Mouse (Mus musculus) forebrain, postnatal 0 days (tissue): ENCODE results near the gene Calcrl. TPM values are rescaled to one million over a fixed set of nuclear protein-coding genes. Genes with fewer than 3 reads are reported as not detected.

Source experiments
- ATAC-seq: fragments of 200-750 bp; cut with Nextera tagmentation; 2 replicates; pipeline ENCODE4 v1.8.0; 2017; ENCODE audit warnings: mild to moderate bottlenecking, moderate library complexity
- DNase-seq: peaks from one replicate; pipeline ENCODE4 v3.0.0-alpha.2; 2015
- H3K27ac ChIP-seq: fragments of 300-500 bp; sonication (generic); 2 replicates; pipeline ENCODE4 v1.5.1; 2014; ENCODE audit warnings: low read depth, mild to moderate bottlenecking, antibody characterized with exemption, low read length, moderate library complexity, mixed read lengths
- H3K27me3 ChIP-seq: fragments of 300-500 bp; sonication (generic); 2 replicates; pipeline ENCODE4 v1.6.1; 2014; ENCODE audit warnings: mild to moderate bottlenecking, low read length, mixed read lengths; ENCODE audit not compliant: insufficient read depth
- H3K36me3 ChIP-seq: fragments of 300-500 bp; sonication (generic); 2 replicates; pipeline ENCODE4 v1.6.1; 2014; ENCODE audit warnings: mild to moderate bottlenecking, moderate library complexity; ENCODE audit not compliant: insufficient read depth
- H3K4me1 ChIP-seq: fragments of 300-500 bp; sonication (generic); 2 replicates; pipeline ENCODE4 v1.6.1; 2014; ENCODE audit warnings: antibody characterized with exemption; ENCODE audit not compliant: insufficient read depth
- H3K4me2 ChIP-seq: fragments of 300-500 bp; sonication (generic); 2 replicates; pipeline ENCODE4 v1.6.1; 2014; ENCODE audit warnings: low read depth, mild to moderate bottlenecking, moderate library complexity
- H3K4me3 ChIP-seq: fragments of 300-500 bp; sonication (generic); 2 replicates; pipeline ENCODE4 v1.5.1; 2014; ENCODE audit warnings: low read depth, low read length, mixed read lengths
- H3K9ac ChIP-seq: fragments of 300-500 bp; sonication (generic); 2 replicates; pipeline ENCODE4 v1.6.1; 2014; ENCODE audit warnings: mild to moderate bottlenecking
- H3K9me3 ChIP-seq: fragments of 300-500 bp; sonication (generic); 2 replicates; pipeline ENCODE4 v1.6.1; 2016; ENCODE audit warnings: low read length
- CTCF ChIP-seq: sonication (generic); IDR thresholded peaks from 2 replicates; pipeline ENCODE4 v1.5.1; 2016; ENCODE audit warnings: antibody characterized with exemption, control low read depth, low read depth
- WGBS: fragments of 180-500 bp; shearing (Covaris S2); extraction: QIAGEN DNeasy Blood & Tissue Kit; methylation state at CpG from one replicate; pipeline ENCODE4 v1.1.7; 2014; 5-methylcytosine and 5-hydroxymethylcytosine counted together
- polyA plus RNA-seq: library from polyadenylated mRNA; unstranded; fragments of >200 nt; fragmentation: Nextera tagmentation; extraction: Ambion mirVana; gene quantifications from 2 replicates; pipeline ENCODE4 v1.2.1, GENCODE M21; 2015
- total RNA-seq: library from RNA; depleted of rRNA; stranded (reverse); fragments of >200 nt; gene quantifications from 2 replicates; pipeline ENCODE4 v1.2.3, GENCODE M21; 2014; rRNA removed

The Calcrl gene
- total RNA-seq (12.5 and 14.1 TPM in 2 replicates), polyA plus RNA-seq (3.9 and 6.1 TPM in 2 replicates)

DNA sequence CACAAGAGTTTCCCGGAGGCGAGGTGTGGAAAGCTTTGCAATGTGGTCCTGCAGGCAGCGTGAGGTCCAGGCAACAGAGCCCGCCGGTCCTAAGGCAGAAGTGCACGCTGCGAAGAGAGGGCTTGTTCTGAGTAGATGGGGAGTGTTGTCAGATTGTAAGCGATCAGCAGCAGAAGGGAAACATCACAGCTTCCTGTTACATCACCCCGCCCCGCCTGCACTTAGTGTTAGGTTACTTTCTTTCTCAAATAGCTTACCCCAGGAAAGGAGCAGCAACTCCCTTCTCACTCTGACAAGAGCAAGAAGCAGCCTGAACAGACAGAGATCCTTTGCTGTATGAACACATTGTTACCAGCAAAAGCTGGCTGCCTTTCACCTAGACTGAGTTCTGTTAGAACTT is at the start of gene Calcrl:
Gene Calcrl (minus strand): TSS at position 274 of the 400 bp plus-strand sequence.
- H3K9ac ChIP-seq, result peak within 1 kb of the TSS; percentile 42
- H3K27ac ChIP-seq, result no peak within 1 kb of the TSS
- no peaks in the 10 kb centered on the region for H3K4me1 ChIP-seq
- peak within 1 kb of the TSS; percentile 26 for H3K4me3 ChIP-seq
- peak; percentile 25 for DNase-seq
- no peaks in the 10 kb centered on the region for H3K9me3 ChIP-seq
- no peaks in the 10 kb centered on the region for H3K27me3 ChIP-seq
- H3K4me2 ChIP-seq, result peak within 1 kb of the TSS; percentile 59
- under 1% methylated on average over 10 of the region's 10 CpGs for WGBS
- TF ChIP-seq CTCF, result 0 out of 2 replicates have a peak, but pooled peaks have one; percentile 3
- H3K36me3 ChIP-seq, result no peaks in the 10 kb centered on the region
- peak; percentile 67 for ATAC-seq

DNA sequence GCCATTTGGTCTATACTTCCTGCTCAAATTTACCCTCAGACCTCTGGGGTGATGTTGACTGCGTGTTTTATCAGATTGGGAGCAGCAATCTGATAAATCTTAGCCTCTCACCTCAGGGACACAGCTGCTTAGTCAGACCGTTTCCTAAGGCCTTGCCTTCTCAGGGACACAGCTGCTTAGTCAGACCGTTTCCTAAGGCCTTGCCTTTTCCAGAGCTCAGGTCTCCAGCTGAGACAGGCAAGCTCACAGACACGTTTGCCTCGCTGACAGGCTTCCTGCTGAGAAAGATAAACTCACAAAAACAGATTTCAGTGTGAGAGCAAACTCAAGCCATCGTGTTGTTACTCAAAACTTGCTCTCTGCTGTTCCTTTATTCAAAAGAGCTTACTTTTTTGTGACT is 49.4 kb upstream of the Calcrl start:
- no peak overlapping the region for H3K4me2 ChIP-seq
- no peaks in the 10 kb centered on the region for H3K27me3 ChIP-seq
- 8% methylated on average over 6 of the region's 6 CpGs for WGBS
- H3K9ac ChIP-seq, result no peak overlapping the region
- H3K27ac ChIP-seq, result no peak overlapping the region
- H3K4me1 ChIP-seq, result no peaks in the 10 kb centered on the region
- H3K4me3 ChIP-seq, result no peak overlapping the region
- no peak for ATAC-seq
- no peak for TF ChIP-seq CTCF
- no peaks in the 10 kb centered on the region for H3K36me3 ChIP-seq
- no peaks in the 10 kb centered on the region for H3K9me3 ChIP-seq
- no peak for DNase-seq

DNA sequence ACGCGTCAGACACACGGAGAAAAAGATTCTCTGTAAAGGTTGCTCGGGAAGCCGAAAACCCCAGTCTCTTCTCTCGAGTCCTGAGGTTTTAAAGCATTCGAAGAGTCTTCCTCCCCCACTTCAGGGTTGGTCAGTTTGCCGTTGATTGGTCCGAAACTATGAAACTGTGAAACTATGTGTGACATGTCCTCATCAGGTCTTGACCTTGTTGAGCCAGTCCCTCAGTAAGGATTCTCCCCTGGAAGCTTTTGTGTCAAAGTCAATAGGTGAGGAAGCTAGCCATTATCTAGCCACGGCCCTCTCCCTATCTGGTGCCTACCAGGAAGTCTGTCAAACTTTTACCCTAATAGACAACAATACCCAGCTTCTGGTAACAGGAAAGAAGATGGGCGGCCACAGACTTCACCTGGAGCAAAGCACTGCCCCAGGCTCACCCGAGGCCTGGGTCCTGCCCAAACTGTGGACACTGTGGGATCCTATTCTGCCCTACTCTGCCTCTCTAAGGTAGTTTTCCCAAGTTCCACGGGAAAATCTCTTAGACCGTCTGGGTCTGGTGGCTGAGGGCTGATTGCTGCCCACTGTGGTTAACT is 48.8 kb upstream of the Calcrl start:
- Histone ChIP-seq H3K27me3 (no peaks in the 10 kb centered on the region), H3K4me2 (no peak overlapping the region), H3K4me1 (no peaks in the 10 kb centered on the region), H3K4me3 (no peak overlapping the region), H3K27ac (no peak overlapping the region), H3K9ac (no peak overlapping the region), H3K36me3 (no peaks in the 10 kb centered on the region), H3K9me3 (no peaks in the 10 kb centered on the region)
- ATAC-seq, result no peak
- 78% methylated on average over 14 of the region's 14 CpGs for WGBS
- DNase-seq, result no peak
- no peak for TF ChIP-seq CTCF

DNA sequence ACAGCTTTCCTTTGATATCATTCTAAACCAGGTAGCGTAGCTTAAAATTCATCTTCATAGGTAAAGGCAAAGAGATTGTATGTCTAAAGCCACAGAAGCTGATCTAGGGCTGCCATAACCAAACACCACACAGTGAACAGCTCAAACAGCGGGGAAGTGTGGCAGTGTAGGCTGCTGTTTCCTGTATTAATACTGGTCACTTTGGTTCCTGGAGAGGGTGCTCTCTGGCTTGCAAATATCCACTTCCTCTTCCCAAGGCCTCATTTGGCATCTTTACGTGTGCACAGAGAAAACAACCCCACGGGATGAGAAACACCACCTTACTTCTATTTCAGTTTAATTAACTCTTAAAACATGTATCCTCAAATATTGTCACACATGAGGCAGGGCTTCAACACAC is 42.2 kb upstream of the Calcrl start:
- no peaks in the 10 kb centered on the region for H3K36me3 ChIP-seq
- no peaks in the 10 kb centered on the region for H3K9me3 ChIP-seq
- H3K4me3 ChIP-seq, result no peak overlapping the region
- no peak overlapping the region for H3K9ac ChIP-seq
- no peak overlapping the region for H3K4me2 ChIP-seq
- no peak for TF ChIP-seq CTCF
- DNase-seq, result no peak
- no peak for ATAC-seq
- H3K27ac ChIP-seq, result no peak overlapping the region
- H3K4me1 ChIP-seq, result no peaks in the 10 kb centered on the region
- WGBS, result 94% methylated on average over 4 of the region's 4 CpGs
- H3K27me3 ChIP-seq, result no peaks in the 10 kb centered on the region

DNA sequence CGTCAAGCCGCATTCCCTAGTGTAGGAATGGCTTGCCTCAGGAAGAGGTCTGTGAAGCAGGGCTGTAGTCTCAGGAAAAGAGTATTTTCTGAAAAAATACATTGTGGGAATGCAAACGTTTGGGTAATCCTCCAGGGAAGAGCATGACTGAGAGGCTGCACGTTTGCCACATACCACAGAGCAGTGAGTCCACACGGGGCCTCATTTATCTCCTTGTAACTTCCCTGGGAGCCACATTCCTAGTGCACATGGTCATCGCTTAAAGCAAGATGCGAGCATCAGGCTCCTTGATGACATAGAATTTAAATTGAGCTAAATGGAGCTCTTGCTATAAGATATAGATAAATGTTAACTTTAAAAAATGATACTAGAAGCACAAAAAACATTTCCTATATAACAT is 39.7 kb upstream of the Calcrl start:
- Histone ChIP-seq H3K4me2 (no peak overlapping the region), H3K4me1 (no peaks in the 10 kb centered on the region), H3K9ac (no peak overlapping the region), H3K9me3 (no peaks in the 10 kb centered on the region), H3K27ac (no peak overlapping the region), H3K4me3 (no peak overlapping the region), H3K27me3 (no peaks in the 10 kb centered on the region), H3K36me3 (no peaks in the 10 kb centered on the region)
- ATAC-seq, result no peak
- no peak for DNase-seq
- no peak for TF ChIP-seq CTCF
- WGBS, result 60% methylated on average over 7 of the region's 7 CpGs

DNA sequence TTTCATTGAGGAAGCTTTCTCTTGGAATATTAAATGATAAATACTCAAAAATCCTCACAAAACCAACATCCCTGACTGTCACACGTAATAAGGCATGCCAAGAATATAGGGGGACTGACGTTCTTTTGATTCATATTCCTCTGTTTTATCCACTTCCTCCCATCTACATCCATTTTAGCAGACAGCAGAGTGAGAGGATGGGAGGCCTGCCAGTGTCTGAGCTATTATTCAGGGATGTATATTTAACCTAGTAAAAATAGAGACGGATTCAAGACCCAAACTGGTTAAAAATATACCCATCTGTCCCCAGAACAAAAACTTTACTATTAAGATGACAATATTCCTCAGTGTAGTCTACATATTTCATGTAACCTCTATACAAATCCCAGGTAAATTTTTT is 37.2 kb upstream of the Calcrl start:
- Histone ChIP-seq H3K36me3 (no peaks in the 10 kb centered on the region), H3K27me3 (no peaks in the 10 kb centered on the region), H3K27ac (no peak overlapping the region), H3K9me3 (no peaks in the 10 kb centered on the region), H3K4me1 (no peaks in the 10 kb centered on the region), H3K4me3 (no peak overlapping the region), H3K4me2 (no peak overlapping the region), H3K9ac (no peak overlapping the region)
- DNase-seq (no peak), ATAC-seq (no peak)
- no peak for TF ChIP-seq CTCF
- WGBS, result 86% methylated on average over 3 of the region's 3 CpGs

DNA sequence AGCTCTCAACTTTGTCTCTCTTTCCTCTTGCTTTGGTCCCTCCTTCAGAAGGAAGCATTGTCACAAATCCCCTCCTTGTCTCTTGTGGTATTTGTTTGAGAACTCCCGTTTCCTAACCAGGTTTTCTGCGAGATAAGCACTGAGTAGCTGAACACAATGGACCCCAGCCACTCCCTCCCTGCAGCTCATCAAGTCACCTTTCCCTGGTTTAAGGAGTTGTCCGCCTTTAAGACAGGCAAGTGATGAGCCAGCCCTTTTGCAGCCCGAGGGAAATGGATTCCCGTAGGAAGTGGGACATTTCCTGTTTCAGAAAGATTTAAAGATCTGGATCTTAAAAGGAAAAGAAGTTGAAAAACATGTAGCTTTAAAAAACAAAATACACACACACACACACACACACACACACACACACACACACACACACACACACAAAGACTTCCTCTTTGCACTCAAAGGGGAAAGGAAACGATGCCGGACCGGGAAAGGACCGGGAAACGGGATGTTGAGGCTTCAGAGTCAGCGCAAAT is 34.5 kb upstream of the Calcrl start:
- DNase-seq, result no peak
- no peaks in the 10 kb centered on the region for H3K9me3 ChIP-seq
- no peaks in the 10 kb centered on the region for H3K27me3 ChIP-seq
- WGBS, result 62% methylated on average over 11 of the region's 11 CpGs
- H3K4me3 ChIP-seq, result no peak overlapping the region
- no peak overlapping the region for H3K27ac ChIP-seq
- ATAC-seq, result no peak
- H3K4me1 ChIP-seq, result no peaks in the 10 kb centered on the region
- TF ChIP-seq CTCF, result no peak
- no peak overlapping the region for H3K4me2 ChIP-seq
- no peaks in the 10 kb centered on the region for H3K36me3 ChIP-seq
- H3K9ac ChIP-seq, result no peak overlapping the region
